Mouse (Mus musculus): Measurements from ENCODE around the gene S100a10.

Gene S100a10

DNA sequence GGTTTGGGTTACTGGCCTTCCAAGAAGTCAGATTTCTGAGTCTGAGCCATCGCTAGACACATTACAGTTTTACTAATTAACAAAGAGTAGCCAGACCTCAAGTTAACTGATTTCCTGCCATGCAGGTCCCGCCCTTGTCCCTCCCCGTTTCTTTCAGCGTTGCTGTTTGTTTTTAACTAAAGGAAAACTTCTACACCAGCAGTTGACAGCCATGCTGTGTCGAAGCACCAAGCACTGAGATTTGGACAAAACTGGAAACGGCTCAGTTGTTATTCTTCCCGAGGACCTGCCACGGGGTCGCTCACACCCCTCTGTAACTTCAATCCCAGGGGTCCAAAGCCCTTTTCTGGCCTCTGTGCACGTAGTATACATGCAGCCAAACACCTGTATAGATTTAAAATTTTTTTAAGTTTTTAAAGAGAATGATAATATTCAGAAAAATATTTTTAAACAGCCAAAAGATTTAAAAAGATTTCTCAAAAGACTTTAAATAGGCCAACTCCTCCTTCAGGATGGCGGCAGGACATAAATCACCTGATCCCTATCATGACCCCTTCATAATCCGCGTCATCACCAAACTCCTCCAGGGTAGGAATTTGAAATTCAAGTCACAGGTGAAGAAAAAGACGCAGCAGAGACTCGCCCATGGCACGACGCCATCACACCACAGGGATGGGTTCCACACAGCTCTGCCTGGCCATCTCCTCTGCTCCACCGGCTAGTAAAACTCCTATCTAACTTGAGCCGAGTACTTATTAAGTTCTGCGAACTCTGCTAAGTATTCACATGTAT, 6.9 kb upstream of the S100a10 start:
- no peak for DNase-seq (ENCODE audit: low read depth, low spot score)

DNA sequence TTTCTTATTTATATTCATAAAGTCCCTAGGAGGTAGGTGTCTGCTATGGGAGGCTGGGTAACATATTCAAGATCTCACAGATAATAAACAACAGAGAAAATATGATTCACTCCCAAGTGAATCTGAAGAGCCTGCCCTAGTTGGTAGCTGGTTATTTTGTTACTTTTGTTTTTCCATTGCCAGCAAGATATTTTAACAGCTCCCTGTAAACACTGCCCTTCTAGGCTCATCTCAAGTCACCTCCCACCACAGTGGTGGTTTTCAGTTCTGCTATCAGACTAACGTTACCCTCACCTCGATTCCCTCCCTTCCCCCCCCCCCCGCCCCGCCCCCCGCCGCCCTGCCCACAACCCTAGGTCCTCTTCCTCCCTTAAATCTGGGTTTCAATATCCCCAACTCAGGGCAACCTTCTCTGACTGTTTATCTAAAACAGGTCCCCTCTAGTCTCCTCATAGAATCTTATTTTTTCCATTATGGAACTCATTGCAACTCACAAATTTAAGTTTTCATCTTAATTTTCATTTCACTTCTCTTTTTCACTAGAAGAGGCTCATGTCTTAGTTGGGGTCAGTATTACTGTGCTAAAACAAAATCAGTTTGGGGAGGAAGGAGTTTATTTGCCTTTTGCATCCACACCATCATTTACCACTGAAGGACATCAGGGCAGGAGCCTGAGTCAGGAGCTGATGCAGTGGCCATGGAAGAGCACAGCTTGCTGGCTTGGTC, 6.2 kb upstream of the S100a10 start:
- DNase-seq (ENCODE audit: low read depth, low spot score) = no peak

DNA sequence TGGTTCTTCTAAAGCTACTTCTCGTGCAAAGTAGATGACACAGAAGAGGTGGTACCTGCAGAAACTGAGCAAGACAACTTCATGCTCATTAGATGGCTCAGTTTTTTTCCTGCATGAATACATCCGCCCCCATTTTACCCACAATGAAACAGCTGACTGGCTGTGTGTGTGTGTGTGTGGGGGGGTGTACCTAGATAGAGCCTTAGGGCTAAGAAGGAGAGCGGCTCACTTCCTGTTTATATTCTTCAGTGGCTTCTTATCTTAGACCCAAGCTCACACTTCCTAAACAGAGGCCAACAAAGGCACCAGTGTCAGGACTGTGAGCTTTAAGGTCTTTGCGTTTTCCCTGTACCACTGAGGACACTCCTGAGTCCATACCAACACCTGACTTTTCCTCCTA, 4.9 kb upstream of the S100a10 start:
- no peak for DNase-seq (ENCODE audit: low read depth, low spot score)

DNA sequence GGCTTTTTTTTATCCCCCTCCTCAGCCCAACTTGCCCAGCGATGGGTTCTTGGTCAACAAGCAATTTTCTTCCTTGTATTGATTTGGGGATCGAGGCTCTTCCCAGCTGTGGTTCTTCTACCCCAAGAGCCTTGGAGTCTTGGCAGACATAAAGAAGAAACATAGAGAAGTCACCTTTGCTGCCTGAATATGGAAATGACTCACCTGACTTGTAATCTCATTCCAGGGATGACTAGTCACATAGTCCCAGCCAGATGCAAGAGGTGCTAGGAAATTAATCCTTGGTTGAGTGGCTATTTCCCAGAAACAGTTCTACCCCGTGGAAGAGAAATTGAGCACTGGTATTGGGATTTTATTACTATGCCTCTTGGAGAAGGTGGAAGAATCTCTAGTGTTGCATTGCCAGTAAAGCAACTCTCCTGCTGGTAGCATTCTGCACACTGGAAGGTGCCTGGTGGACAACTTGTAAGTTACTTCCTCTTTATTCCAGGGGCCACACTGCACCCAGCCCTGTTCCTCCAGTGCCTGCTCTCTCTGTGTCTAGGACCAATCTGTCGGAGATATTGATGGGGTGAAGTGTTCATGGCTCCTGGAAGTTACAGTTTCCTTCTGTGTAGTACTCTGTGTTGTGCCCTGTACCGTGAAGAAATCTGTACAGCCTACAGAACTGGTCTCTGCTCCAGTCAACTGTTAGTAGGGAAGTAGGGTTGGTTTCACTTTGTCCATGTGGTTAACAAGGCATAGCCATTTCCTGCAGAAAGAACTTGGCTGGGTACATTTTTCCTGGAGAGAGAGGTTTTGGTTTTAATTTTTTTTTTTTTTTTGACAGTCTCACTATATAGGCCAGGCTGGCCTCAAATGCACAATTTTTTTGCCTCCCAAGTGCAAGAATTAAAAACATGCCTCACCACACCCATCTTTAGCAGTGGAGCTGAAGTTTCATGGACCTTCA, 2.7 kb upstream of the S100a10 start:
- no peak for DNase-seq (ENCODE audit: low read depth, low spot score)

DNA sequence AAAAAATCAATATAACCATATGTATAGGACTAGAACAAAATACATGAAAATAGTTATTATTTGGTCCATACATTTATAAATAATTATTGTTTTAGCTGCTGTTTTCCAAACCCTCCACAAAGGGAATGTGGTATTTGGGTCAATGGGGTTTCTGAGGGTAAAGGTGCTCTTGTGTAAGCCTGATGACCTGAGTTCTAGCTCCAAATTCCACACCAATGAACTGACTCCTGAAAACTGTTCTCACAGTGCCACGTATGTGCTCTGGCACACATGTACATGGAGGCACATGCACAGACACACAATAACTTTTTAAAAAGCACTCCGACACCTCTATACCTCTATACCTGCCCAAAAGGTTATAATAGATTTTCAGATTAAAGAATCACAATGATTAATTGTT, 1.6 kb upstream of the S100a10 start:
- no peak for DNase-seq (ENCODE audit: low read depth, low spot score)

DNA sequence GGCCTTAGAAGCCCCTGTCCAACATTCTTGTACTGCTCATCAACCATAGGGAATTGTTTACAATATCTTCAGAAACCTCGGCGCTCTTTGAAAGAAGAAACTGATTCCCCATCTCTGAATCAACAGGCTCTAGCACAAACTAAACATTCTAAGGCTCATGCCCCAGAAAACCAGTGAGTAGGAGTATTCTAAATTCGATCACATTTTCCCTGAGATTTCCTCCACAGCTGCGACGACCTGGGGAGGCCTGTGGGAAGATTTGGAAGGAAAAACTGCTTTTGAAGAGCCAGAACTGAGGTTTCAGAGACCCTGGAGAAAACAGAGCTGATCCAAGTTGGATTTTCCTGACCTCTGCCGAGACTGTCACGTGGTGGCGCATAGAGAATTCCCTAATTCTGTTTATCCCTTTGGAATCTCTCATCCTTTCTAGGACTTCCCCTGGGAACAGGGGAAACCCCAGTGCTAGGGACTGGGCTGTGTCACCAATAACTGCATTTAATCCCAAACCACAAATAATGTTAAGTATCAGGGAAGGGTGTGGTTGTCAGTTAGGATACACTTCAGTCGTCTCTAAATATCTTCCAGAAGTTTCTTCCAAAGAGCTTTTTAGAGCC, 1.0 kb upstream of the S100a10 start:
- DNase-seq (ENCODE audit: low read depth, low spot score) = no peak

DNA sequence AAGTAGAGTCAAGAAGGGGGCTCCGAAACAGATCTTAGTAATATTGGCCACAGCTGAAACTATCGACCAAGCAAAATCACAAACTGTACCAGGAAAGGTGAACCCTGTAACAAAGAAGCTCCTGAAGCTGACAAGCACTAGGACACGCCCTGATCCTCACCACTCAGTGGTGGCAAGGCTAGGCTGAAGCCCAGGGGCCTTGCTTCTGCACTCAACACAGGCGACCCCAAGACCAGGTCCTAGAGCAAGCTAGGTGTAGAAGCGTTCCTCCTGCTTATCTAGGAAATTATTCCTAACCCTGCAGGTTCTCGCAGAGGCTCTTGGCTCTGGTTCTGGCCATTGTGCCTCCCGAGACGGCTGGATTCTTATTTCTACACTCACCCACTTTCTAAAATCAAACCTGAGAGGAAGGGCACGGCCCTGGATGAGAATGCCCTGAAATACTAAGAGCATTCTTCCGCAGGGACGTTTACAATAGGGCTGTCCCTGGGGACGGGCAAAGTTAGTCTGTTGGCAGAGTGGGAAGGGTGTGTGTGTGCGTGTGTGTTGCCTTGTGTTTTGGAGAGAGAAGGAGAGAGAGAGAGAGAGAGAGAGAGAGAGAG, 400 bp upstream of the S100a10 start:
- DNase-seq (ENCODE audit: low read depth, low spot score) = no peak

DNA sequence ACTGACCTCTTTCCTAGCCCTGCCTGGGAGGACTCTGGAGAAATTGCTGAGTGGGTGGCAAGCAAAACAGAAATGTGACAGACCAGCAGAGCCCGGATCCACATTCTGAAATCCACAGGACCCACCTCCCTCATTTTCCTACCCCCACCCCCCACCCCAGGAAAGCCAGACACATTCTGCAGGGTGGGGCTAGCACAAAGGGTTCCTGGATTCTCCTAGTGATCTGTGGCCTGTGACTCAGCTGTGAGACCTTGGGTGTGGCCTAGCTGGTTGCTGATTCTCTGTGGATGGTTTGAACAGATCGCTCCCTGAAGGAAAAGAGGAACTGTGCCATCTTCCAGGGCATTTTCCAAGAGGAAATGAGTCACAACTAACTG, 986 bp downstream of the S100a10 start:
- no peak for DNase-seq (ENCODE audit: low read depth, low spot score)

DNA sequence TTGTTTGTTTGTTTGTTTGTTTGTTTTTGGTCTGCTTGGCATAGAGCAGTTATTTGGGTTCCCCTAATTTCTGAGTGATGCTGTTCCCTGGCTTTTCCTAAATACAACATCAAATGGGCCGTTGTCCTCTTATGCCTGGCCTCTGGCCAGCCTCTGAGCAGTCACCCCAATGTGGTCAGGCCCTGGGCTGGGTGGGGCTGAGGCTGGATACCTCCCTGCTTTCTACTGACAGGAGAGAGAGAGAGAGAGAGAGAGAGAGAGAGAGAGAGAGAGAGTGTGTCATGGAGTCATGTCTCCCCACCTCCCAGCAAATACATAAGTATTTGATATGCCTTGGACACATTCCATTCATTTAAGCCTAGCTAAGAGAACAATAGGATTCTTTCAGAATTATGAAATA, 1.7 kb downstream of the S100a10 start:
- no peak for DNase-seq (ENCODE audit: low read depth, low spot score)

DNA sequence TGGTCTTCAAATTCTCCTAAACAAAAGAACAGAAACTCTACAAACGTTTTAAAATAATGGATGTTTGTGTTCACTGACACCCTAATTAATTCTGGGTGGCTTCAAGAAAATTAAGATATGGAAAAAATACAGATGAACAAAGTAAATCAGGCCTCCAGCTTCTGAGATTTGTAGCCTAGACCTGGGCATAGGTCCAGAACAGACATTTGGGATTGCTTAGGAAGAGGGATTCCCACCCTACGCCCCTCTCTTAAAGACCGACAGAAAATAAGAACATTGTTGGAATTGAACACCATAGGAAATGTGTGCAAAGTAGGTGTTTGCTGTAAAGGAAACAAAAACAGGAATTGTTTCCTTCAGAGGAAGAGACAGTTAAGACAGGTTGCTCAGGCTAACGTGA, 2.6 kb downstream of the S100a10 start:
- DNase-seq (ENCODE audit: low read depth, low spot score) = no peak

DNA sequence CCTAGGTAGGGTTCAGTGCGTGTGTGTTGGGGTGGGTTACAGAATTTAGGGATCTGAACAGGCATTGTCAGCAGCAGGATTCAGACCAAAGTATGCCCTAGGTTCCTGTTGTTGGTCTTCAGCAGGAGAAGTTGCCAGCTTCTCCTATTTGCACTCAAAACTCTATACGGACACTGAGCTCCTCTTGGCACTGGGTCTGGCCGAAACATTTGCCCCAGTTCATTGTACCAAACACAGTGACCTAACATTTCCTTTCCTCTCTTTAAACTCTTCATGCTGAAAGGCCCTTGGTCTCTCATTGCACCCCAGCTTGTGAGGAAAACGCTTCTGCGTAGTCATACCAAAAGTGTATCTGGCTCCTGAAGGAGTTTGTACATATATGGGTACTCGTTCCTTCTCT, 5.1 kb downstream of the S100a10 start:
- no peak for DNase-seq (ENCODE audit: low read depth, low spot score)

DNA sequence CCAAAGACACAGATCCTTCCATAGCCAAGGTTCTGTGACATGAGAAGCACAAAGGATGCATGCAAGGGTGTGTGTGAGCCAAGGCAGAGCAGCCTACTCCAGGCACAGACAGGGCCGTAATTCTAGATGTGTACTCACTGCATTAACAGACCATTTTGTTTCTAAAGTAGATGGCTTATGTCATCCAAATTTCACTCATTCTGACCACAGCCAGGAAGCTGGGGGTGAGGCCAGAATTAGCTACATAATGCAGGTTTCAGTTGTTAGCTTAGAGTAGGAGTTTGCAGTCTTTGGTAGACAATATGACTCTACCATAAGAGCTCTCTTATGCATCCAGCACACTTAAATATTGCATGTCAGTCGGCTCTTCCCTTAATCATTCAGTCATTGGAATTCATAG, 7.5 kb downstream of the S100a10 start:
- no peak for DNase-seq (ENCODE audit: low read depth, low spot score)

DNA sequence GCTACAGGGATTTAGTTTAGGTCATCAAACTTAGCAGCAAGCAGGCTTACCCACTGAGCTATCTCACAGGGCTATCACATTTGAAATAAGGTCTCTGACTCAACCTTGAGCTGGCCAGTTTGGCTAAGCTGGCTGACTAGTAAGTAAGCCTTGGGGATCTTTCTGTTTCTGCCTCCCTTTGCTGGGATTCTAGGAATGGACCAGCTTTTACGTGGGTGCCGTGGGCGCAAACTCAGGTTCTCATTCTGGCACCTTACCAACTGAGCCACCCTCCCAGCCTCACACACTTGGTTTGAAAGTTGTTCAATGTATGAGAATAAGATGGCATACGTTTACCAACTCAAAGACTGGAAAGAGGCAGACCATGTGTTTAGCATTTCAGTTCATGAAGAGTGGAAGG, 8.3 kb downstream of the S100a10 start:
- no peak for DNase-seq (ENCODE audit: low read depth, low spot score)

DNA sequence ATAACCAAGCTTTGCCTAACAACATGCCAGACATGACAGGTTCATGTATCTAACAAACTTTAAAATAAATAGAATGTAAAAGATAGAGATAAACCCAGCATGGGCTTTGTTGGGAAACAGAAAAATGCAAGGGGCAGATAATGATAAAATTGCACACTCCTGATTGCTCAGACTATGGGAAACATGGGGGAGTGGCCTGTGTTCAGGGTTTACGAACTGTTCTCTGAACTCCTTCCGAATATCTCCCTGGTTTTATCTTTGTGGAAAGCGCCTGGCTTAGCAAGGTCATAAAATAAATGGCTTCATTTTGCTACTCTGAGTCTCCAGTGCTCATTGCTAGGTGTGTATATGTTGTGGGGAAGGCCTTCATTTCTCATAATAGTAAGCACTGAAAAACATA, 12.0 kb downstream of the S100a10 start:
- no peak for DNase-seq (ENCODE audit: low read depth, low spot score)

DNA sequence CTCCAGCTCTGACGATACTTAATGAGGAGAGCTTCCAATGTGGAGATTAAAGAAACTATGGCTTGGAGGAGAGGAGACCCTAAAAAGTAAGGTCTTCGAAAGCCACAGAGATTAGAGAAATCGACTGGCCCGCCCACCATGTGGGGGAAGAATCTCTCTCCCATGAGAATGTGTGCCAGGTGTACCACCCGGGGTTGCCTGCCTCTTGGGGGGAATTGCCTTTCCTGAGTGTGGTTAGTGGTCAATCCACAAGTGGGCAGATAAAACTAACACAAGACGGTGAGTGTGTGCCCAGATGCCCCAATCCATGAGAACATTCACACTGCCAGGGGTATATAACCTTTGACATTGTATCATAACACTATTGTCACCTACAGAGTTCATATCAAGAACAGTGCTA, 12.8 kb downstream of the S100a10 start:
- DNase-seq (ENCODE audit: low read depth, low spot score) = no peak

DNA sequence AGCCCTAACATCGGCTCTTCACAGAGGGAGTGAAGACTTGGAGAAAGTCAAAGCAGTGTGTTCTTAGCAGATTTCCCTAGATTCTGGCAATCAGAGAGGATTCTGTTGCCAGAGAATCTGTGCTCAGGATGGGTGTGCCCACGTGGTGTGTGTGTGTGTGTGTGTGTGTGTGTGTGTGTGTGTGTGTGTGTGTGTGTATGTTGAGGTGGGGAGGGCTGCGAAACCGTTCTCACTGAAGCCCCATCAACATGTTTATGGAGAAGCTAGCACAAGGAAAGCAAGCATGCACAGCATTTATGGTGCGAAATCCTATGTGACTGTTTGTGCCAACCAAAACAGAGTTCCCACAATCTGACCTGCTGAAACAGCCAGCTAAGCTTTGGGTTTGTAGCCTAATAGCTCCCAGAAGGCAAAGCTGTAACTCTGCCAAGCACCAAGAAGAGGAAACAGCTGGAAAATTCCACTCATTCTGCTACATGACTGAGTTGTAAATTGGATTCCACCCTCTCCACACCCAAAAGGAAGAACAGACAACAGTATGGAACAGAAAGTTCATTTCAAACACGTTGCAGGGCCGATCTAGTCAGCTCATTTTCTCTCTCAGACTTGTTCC, 13.7 kb downstream of the S100a10 start:
- DNase-seq (ENCODE audit: low read depth, low spot score) = peak; percentile 76

DNA sequence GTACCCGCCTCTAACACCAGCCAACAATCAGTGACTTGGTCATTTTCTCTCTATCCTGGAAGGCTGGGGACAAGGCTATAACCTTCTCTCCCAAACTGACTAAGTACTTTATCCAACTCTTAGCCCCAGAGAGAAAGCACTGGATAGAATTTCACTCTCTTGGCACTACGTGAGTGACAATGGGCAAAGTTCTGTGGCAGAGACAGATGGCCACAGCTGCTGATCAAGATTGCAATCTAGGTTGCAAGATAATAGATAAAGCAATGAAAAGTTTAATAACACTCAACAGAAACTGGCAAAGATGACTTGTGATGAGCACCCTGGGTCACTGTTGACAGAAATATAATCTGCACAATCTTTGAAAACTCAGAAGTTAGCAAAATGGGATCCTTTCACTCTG, 14.2 kb downstream of the S100a10 start:
- DNase-seq (ENCODE audit: low read depth, low spot score) = no peak

DNA sequence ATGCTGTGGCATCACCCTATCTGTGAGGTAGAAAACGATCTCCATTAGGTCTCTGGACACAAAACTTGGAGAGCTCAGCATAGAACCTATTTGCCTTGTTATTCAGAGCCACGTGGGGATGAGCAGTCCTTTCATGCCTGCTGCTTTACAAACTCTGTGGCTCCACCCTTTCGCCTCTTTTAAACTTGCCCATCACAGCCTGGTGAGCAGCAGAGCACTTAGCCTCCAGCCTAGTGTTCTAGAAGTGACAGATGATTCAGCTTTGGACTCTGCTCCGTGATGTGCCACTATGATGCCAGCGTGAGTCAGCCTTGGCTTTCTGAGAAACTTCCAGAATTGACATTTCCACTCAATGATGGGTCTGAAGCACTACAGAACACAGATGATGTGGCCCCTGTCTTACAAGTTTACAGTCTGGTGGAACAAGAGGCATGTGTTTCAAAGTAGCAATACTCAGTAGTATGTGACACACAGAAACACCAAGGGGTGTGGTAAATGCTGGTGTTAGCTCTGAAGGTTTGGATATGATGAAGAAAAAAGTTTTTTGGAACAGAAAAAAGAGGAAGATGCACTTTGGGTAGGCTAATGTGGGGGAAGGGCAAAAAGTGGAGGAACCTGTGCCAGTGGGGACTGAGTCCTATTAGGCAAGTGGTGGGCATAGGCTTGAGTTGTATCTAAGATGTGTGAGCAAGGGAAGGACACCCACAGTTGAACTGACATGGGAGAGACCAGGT, 17.3 kb downstream of the S100a10 start:
- DNase-seq (ENCODE audit: low read depth, low spot score) = no peak

DNA sequence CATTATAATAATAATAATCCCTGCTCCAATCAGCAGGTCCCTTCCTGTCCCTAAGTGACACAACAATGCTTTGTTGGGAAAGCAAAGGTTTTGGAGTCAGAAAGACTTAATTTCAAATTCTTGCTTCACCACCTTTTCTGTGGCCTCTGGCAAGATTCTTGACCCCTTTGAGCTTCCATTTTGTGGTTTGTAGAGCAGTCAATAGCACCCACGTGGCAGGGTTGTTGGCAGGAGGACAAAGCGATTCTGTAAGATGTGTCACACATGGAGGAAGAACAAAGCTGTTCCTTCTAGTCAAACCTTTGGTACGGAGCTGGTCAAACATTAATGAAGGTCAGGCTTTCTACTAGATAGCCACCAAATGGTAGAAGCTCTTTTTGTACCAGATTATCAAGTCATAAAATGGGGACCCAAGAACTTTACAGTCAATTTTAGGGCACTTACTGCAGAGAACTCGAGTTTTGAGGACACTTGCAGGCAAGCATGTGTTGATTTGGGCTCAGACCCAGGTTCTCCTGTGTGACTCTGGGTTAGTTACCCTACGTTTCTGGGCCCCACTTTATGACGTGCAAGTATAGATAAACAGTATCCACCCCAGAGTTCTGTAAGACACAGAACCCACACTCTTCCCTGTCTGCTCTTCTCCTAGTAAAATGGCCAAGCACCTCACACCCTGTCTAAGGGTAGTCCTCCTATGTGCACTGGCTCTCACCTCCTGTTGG, 24.6 kb downstream of the S100a10 start:
- no peak for DNase-seq (ENCODE audit: low read depth, low spot score)

DNA sequence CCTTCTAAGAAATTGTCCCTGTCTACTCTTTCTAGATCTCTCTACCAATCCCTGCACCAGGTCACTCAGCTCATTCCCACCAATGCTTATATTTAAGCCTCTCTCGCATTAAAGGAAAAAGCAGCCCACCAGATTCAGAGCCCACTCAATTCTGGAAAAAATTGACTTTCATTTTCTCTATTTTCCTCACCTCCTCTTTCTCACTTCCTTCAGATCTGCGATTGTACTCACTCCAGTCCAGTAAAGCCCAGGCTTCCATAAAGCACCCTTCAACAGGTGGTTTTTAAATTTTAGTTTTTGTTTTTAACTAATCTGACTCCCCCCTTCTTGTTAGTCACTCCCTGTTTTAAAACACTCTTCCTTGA, 25.1 kb downstream of the S100a10 start:
- no peak for DNase-seq (ENCODE audit: low read depth, low spot score)

Data from telencephalon, adult 2 months (tissue).